Mouse (Mus musculus) 3134 (cell line): Measurements from ENCODE around the gene Gm21789.
"Not testable (repeated sequence)": the region's sequence is repeated elsewhere in the genome, so short reads cannot be mapped to it uniquely, and the experiment has no call there.

Experiments
- DNase-seq: peaks from one replicate; pipeline ENCODE4 v3.0.0-alpha.2; 2011; ENCODE audit warnings: low spot score; ENCODE audit not compliant: insufficient read length; ENCODE audit errors: extremely low read depth

Gm21789 gene

GRCm38 (mm10) chrX:32941468-32941867 lies at the start of gene Gm21789:
Gm21789 (plus strand) TSS chrX:32941768.
- DNase-seq = not testable (repeated sequence)

DNA sequence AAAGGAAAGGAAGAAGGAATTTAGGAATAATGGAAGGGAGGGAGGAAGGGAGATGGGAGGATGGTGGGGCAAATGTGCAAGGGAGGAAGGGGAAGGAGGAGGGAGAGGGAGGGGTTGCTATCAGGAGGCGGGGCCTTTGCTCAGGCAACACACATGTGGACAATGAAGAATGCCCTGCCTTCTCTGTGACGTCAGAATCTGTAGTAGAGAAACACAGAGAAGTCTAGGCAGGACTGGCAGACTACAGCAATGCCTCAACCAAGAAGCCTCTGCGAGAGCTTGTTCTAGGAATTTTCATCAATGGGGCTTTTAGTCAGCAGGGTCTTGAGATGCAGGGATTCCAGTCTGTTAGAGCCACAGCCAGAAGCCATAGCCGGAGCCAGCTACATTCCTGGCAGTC lies 47.2 kb upstream of the Gm21789 start, which contains the start of gene Btbd35f30:
Btbd35f30 (plus strand) TSS at position 301 of the 400 bp plus-strand sequence.
- DNase-seq = not testable (repeated sequence)

GRCm38 (mm10) chrX:32973597-32973996 lies 32.0 kb downstream of the Gm21789 start, which contains the start of gene Btbd35f5:
Btbd35f5 (plus strand) TSS chrX:32973897.
- not testable (repeated sequence) for DNase-seq
